Mouse (Mus musculus) A20 (cell line): Measurements from ENCODE around the gene Armh4.
"Not testable (repeated sequence)": the region's sequence is repeated elsewhere in the genome, so short reads cannot be mapped to it uniquely, and the experiment has no call there.

Experiments used
- DNase-seq: peaks from one replicate; pipeline ENCODE4 v3.0.0-alpha.2; 2011; ENCODE audit warnings: low read depth, low spot score

Gene Armh4

GRCm38 (mm10) chr14:49782715-49783531, at the start of gene Armh4:
TSS of gene Armh4 (minus strand) at chr14:49783383.
- DNase-seq: no peak

GRCm38 (mm10) chr14:49829192-49830171, 46.3 kb upstream of the Armh4 start:
- DNase-seq: no peak

DNA sequence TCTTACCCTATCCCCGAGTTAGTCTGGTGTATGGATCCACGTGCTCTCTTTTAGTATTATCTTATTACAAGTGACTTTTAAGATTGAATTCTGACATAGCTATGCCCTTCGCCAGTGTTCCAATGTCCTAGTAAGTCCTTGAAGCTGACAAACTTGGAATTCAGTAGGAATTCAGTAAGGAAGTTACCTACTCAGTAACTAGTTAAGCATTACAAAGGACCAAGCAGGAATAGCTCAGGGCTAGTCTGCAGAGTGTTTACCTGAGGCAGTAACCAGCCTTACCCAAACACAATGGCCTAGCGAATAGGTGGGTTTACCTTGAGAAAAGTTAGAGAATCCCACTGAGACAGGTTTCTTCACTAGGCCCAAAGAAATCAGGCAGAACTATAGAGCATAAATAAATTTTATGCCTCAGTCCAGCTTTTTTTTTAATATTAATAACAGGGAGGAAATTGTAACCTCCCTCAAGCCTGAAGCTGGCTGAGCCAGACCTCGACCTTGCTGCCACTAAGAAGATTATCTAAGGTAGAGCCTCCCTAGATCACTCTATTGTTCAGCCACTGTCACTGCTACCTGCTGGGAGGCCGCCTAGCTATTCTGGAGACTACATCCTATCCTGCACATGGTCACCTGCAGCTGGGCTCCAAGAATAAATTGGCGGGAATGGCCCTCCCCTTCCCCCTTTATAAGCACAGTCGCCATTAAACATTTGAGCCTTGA, 36.7 kb upstream of the Armh4 start:
- DNase-seq: not testable (repeated sequence)

GRCm38 (mm10) chr14:49818713-49819208, 35.6 kb upstream of the Armh4 start:
- DNase-seq: not testable (repeated sequence)

- DNase-seq: not testable (repeated sequence)
Measured at GRCm38 (mm10) chr14:49812966-49813365, 29.8 kb upstream of the Armh4 start.

- not testable (repeated sequence) for DNase-seq
Measured at GRCm38 (mm10) chr14:49805051-49805450, 21.9 kb upstream of the Armh4 start.

GRCm38 (mm10) chr14:49801444-49801843, 18.3 kb upstream of the Armh4 start:
- no peak for DNase-seq

DNA sequence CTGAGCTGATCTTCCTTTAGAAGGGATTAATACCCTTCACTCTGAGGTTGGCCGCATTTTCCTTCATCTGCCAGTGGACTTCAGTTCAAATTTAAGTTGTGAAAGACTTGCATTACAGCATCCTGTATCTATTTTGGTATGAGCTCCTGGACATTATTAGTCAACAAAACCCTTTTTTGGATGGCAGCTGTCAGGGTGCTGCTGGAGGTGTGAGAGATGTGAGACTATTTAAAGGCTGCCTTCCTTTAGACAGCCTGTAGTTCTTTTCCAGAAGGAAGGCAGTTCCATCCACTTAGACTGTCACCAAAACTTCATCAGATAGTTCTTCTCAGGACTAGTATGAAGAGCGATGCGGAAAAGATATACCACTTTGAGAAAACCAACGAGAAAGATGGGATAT, 10.8 kb upstream of the Armh4 start:
- DNase-seq: no peak

DNA sequence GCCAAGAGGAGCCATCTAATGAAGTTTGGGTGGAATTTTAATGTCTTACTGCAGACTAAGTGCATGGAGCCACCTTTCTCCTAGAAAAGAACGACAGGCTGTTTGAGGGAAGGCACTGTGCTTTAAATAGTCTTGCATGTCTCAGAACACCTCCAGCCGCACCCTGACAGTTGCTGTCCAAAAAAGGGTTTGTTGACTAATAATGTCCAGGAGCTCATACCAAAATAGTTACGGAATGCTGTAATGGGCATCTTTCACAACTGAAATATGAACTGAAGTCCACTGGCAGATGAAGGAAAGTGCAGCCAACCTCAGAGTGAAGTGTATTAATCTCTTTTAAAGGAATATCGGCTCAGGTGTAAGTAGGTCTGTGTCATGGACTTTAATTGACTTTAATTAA, 7.4 kb upstream of the Armh4 start:
- DNase-seq: no peak

GRCm38 (mm10) chr14:49785793-49786192, 2.6 kb upstream of the Armh4 start:
- peak; percentile 7 for DNase-seq

DNA sequence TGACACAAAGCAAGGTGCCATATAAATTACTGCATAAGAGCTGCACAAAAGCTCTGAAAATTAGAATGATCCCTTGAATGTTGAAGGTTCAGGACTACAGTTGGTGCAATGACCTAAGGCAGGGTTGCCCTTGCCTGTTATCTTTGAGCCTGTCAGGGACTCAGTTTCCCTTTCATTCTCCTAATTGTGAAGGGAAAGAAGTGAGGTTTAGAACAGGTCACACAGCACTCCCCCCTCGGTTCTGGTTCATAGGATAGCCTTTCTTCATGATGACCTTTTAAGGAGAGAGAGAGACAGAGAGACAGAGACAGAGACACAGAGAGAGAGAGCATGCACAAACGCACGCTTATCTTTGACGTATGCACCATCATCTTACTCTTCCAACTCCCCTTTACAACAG, 683 bp upstream of the Armh4 start:
- DNase-seq: no peak

DNA sequence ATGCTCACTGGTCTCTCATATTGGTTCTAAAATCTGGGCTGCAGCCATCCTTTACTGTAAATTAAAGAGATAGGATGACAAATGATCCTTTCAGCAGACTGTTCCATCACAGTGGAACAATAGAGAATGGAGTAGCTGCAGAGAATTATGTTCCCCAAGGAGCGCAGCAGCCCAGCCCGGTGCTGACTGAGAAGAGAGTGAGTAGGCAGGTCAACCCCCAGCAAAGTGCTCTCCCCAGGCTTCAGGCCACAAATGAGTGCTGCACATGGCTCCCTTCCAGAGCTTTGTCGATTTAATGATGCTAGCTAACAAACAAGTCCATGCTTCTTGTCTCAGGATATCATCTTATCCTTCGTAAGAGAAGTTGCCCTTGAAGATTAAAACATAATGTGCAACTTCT, 2.8 kb downstream of the Armh4 start:
- DNase-seq: no peak

- DNase-seq: not testable (repeated sequence)
Measured at GRCm38 (mm10) chr14:49777539-49777938, 5.6 kb downstream of the Armh4 start.

GRCm38 (mm10) chr14:49771746-49772145, 11.4 kb downstream of the Armh4 start:
- DNase-seq: no peak

- no peak for DNase-seq
Measured at GRCm38 (mm10) chr14:49766601-49767000, 16.6 kb downstream of the Armh4 start.

DNA sequence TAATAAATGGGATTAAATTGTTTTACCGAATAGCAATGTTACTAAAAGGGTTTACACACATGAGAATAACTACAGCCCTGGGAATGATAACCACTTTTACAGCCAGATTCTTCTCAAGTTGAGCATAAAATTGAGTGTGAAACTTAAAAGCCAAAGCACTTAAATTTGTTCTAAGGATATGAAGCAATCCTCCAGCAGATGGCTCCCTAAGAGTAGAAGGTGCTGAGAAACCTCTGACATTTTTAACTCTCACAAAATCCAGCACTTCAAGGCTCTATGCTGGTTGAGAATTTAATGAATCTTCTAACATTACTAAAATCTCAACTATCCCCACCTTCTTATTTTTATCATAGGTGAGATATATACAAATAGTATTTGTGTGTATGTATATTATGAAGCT, 27.3 kb downstream of the Armh4 start:
- DNase-seq: no peak

- DNase-seq: no peak
Measured at GRCm38 (mm10) chr14:49752614-49753013, 30.6 kb downstream of the Armh4 start.

DNA sequence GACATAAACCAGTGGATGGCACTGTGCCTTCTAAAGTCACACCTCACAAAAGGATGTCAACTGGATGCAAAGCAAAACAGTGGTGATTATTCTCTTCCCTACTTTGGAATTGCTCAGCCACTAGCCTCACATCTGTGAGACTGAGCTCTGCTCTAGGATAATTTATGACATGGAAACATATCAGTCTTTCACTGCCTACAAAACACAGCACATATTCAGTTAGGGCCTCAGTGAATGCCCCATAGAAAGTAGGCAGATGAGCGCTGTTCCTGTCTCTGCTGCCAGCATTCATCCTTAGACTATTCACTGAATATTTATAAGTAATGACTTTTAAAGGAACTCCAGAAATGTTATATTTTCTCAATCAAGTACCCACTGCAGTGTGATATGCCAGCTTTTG, 37.3 kb downstream of the Armh4 start:
- DNase-seq: no peak

DNA sequence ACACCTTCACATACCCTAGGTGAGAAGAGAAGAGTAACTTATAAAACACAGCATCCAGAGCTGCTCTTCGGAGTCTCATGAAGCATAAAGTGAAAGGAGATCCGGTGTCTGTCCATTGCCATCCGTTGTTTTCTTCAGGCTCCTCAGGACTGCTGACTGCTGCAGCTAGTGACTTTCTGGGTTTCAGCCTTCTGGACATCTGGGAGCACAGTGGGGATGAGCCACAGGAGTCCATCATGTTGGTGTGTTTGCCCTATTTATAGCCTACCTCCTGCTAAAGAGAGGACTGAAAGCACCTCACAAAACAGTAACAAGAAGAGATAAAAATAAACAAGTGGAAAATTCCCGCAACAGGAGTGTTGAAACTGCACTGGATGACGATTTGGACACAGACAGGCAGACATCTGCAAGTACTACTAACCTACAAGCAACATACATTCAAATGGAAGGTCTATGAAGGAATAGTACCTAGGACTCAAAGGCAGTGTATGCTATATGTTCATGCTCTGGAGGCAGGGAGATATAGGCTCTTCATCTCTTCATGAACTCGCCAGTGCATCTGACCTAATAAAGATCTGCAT, 39.1 kb downstream of the Armh4 start:
- DNase-seq: no peak

DNA sequence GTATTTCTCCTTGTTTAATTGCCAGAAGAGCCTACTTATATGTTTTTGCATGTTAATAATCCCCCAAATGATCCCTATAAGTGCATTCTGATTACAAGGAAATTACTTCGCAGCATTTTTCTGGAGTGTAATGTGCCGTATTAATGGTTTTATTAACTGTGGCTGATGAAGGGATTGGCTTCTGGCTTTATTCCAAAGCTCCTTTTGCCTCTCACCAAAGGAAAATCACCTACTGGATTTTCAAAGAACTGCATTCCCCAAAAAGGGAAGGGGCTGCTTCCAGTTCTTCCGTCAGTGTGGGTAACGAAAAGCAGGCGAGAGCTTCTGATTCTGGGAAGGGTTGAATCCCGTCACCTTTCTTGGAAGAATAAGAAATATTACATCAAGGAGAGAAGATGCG, 43.9 kb downstream of the Armh4 start:
- no peak for DNase-seq

GRCm38 (mm10) chr14:49738441-49739088, 44.6 kb downstream of the Armh4 start:
- no peak for DNase-seq
